Mouse (Mus musculus): ENCODE measurements around the gene Cybrd1. TPM values are rescaled to one million over a fixed set of nuclear protein-coding genes. Genes with fewer than 3 reads are reported as not detected.
A peak's percentile ranks its signal among the peaks of the same experiment; 100 is the strongest.

Cybrd1 gene
- polyA plus RNA-seq (2014; fragmentation: Nextera tagmentation; extraction: Ambion mirVana), result 0.22 and 0.26 TPM in 2 replicates

DNA sequence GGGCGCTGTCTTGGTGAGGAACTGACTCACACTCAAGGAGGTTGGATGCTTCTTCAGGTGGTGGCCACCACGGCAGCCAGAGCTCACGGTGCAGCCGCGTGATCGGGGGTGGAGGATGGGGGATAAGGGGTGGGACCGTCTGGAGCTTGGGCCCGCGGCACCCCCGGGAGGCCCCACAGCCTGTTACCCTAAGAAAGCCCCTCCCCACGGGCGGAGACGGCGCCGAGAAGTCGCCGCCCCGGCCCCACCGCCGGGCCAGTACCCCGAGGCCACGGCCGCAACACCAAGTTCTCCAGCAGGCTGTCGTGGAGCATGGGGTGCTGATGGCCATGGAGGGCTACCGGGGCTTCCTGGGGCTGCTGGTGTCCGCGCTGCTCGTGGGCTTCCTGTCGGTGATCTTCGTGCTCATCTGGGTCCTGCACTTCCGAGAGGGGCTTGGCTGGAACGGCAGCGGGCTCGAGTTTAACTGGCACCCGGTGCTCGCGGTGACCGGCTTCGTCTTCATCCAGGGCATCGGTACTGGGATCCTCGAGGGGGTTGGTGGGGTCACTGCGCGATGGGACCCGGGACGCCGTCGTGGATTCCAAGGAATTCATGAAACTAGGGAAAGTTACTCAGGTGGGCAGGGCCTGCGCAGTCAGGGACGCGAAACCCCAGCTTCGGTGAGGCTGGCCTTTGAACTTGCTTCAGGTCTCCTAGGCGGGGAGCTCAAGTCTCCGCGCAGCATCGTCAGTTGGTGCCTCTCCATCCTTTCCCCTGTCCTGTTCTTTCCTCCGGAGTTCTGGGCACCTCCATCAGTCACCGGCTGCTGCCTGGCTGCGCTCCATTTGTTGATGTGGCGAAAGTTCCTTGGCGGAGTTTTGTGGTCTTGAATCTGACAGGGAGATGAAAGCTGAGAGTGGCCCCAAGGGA is at the start of gene Cybrd1:
Cybrd1 (plus strand) TSS at position 127 of the 912 bp plus-strand sequence.
- Histone ChIP-seq H3K4me3 (ENCODE audit: low read depth, low read length) (peak within 1 kb of the TSS; percentile 40), H3K36me3 (ENCODE audit: control insufficient read depth, insufficient read depth, low read length) (no peaks in the 10 kb centered on the region), H3K4me1 (ENCODE audit: control insufficient read depth, insufficient read depth, low read length) (peaks cover 6% of the 10 kb centered on the region; the same call in 1 of the 2 replicates), H3K27ac (ENCODE audit: low read depth, low read length) (no peak within 1 kb of the TSS), H3K9me3 (ENCODE audit: control insufficient read depth, low read length) (no peaks in the 10 kb centered on the region), H3K9ac (ENCODE audit: low read length) (peak within 1 kb of the TSS; percentile 50), H3K4me2 (peak within 1 kb of the TSS; percentile 67), H3K27me3 (ENCODE audit: control insufficient read depth, insufficient read depth, low read length) (peaks cover 10% of the 10 kb centered on the region; the same call in 1 of the 2 replicates)
- ATAC-seq (ENCODE audit: low FRiP score) (0 out of 2 replicates have a peak, but pooled peaks have one; percentile 16), DNase-seq (ENCODE audit: low spot score, missing footprints) (peak; percentile 92)
- WGBS, result 3% methylated on average over 60 of the region's 60 CpGs

DNA sequence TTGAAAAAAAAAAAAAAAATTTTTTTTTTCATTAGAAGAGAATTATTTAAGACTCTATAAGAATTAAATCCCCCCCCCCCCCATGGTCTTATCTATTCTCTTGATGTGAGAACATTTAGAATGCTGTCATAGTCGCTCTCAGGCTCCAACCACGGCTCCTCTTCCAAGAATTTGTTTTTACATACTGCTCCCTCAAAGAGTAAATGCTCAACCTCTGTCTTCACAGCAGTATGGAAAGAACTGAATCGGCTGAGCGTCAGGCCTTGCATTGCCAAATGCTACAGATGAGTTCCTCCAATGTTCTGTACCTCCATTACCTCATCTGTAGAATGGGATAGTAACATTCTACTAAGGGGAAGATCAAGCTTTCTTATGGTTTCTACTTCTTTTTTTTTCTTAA is 46.1 kb upstream of the Cybrd1 start:
- WGBS, result 95% methylated on average over 4 of the region's 4 CpGs
- Histone ChIP-seq H3K4me3 (ENCODE audit: low read depth, low read length) (no peak overlapping the region), H3K27ac (ENCODE audit: low read depth, low read length) (no peak overlapping the region), H3K27me3 (ENCODE audit: control insufficient read depth, insufficient read depth, low read length) (no peaks in the 10 kb centered on the region), H3K9me3 (ENCODE audit: control insufficient read depth, low read length) (no peaks in the 10 kb centered on the region), H3K9ac (ENCODE audit: low read length) (no peak overlapping the region), H3K36me3 (ENCODE audit: control insufficient read depth, insufficient read depth, low read length) (no peaks in the 10 kb centered on the region), H3K4me2 (no peak overlapping the region), H3K4me1 (ENCODE audit: control insufficient read depth, insufficient read depth, low read length) (no peaks in the 10 kb centered on the region)
- ATAC-seq (ENCODE audit: low FRiP score), result no peak
- DNase-seq (ENCODE audit: low spot score, missing footprints), result peak; percentile 76

DNA sequence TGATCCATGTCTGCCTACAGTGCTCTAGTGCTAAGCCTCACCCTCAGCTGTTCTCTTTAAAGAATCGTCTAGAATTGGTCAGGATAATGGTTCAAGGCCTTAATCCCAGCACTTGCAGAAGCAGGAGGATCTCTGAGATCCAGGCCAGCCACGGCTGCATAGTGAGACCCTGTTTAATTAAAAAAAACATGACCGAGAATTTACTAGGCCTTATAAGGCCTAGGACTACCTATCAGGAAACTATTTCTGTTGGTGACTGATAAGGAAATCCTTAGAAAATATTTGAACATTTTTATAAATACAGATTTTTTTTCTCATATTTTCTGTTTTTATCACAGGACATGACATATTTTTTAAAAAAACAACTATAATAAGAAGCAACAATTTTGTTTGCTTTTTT is 44.4 kb upstream of the Cybrd1 start:
- Histone ChIP-seq H3K4me3 (ENCODE audit: low read depth, low read length) (no peak overlapping the region), H3K4me2 (no peak overlapping the region), H3K4me1 (ENCODE audit: control insufficient read depth, insufficient read depth, low read length) (no peaks in the 10 kb centered on the region), H3K27ac (ENCODE audit: low read depth, low read length) (no peak overlapping the region), H3K36me3 (ENCODE audit: control insufficient read depth, insufficient read depth, low read length) (no peaks in the 10 kb centered on the region), H3K9ac (ENCODE audit: low read length) (no peak overlapping the region), H3K27me3 (ENCODE audit: control insufficient read depth, insufficient read depth, low read length) (no peaks in the 10 kb centered on the region), H3K9me3 (ENCODE audit: control insufficient read depth, low read length) (no peaks in the 10 kb centered on the region)
- WGBS, result 77% methylated on average over 3 of the region's 3 CpGs
- DNase-seq (ENCODE audit: low spot score, missing footprints) (no peak), ATAC-seq (ENCODE audit: low FRiP score) (no peak)

DNA sequence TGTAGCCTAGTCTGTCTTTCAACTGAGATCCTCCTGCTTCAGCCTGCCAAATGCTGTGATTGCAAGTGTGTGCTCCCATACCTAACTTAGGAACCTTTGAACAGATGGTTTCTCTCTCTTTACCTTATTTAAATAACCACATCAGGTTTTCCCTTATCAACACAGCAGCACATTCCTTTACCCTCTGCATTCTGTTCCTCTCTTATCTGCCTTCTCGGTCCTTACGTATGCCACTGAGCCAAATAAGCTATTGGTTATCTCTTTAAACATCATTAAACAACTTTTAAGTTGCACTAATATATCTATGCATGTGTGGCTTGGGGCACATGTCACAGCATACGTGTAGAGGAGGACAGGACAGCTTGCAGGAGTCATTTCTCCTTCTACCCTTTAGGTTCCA is 43.9 kb upstream of the Cybrd1 start:
- no peaks in the 10 kb centered on the region for H3K36me3 ChIP-seq (ENCODE audit: control insufficient read depth, insufficient read depth, low read length)
- H3K4me2 ChIP-seq, result no peak overlapping the region
- H3K27me3 ChIP-seq (ENCODE audit: control insufficient read depth, insufficient read depth, low read length), result no peaks in the 10 kb centered on the region
- H3K9ac ChIP-seq (ENCODE audit: low read length), result no peak overlapping the region
- no peak overlapping the region for H3K27ac ChIP-seq (ENCODE audit: low read depth, low read length)
- 92% methylated on average over 3 of the region's 3 CpGs for WGBS
- no peaks in the 10 kb centered on the region for H3K4me1 ChIP-seq (ENCODE audit: control insufficient read depth, insufficient read depth, low read length)
- no peak for ATAC-seq (ENCODE audit: low FRiP score)
- peak; percentile 14 for DNase-seq (ENCODE audit: low spot score, missing footprints)
- no peak overlapping the region for H3K4me3 ChIP-seq (ENCODE audit: low read depth, low read length)
- H3K9me3 ChIP-seq (ENCODE audit: control insufficient read depth, low read length), result no peaks in the 10 kb centered on the region

DNA sequence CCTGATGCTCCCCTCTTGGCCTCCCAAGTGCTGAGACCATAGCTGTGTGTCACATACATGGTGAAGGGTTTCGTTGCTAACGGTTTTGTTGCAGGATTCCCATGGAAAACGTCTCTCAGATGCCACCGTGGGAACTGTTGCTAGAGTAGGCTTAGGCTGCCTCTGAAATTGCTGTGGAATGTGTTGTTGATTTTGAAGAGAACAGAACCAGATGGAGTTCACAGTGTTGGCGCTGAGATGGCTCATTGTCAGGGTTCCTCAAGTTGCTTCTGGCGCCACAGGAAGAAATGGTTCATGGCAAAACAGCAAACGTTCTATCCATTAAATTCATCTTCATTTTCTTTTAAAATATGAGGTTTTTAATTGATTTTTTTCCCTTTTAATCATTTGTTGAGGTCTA is 35.3 kb upstream of the Cybrd1 start:
- no peaks in the 10 kb centered on the region for H3K27me3 ChIP-seq (ENCODE audit: control insufficient read depth, insufficient read depth, low read length)
- H3K4me2 ChIP-seq, result no peak overlapping the region
- WGBS, result 85% methylated on average over 7 of the region's 7 CpGs
- DNase-seq (ENCODE audit: low spot score, missing footprints) (peak; percentile 80), ATAC-seq (ENCODE audit: low FRiP score) (no peak)
- H3K36me3 ChIP-seq (ENCODE audit: control insufficient read depth, insufficient read depth, low read length), result peaks cover 6% of the 10 kb centered on the region; the same call in 1 of the 2 replicates
- no peaks in the 10 kb centered on the region for H3K4me1 ChIP-seq (ENCODE audit: control insufficient read depth, insufficient read depth, low read length)
- H3K9me3 ChIP-seq (ENCODE audit: control insufficient read depth, low read length), result no peaks in the 10 kb centered on the region
- H3K27ac ChIP-seq (ENCODE audit: low read depth, low read length), result no peak overlapping the region
- H3K9ac ChIP-seq (ENCODE audit: low read length), result no peak overlapping the region
- no peak overlapping the region for H3K4me3 ChIP-seq (ENCODE audit: low read depth, low read length)

DNA sequence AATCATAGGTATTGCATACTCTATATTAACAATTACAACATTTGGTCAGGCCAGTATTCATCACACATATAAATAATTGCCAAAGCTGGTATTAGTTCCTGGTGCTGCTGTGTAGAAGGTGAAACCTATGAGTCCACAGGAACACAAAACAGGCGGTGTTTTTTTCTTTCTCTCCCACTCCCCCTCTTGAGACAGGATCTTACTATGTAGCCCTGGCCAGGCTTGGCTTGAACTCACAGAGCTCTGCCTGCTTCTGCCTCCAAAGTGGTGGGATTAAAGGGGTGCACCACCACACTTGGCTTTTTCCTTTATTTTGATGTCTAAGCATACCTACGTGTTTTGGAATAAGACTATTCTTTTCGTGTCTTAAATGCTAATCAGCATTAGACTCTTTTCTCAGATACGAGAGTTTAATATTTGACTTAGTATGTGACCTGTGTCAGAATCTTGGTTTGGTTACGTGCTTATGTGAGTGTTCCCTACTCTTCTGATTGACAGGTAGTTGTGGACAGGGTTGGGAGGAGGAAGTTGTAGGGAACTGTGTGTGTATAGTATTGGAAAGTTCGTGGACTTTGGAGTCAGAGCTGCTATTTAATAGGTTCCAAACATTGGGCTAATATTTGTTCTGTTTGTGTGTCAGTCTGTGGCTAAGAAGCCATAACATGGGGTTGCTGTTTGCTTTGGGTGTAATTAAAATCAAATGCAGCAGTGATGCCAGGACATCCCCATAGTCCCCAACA is 34.1 kb upstream of the Cybrd1 start:
- peaks cover 9% of the 10 kb centered on the region; the same call in 1 of the 2 replicates for H3K36me3 ChIP-seq (ENCODE audit: control insufficient read depth, insufficient read depth, low read length)
- ATAC-seq (ENCODE audit: low FRiP score) (no peak), DNase-seq (ENCODE audit: low spot score, missing footprints) (peak; percentile 67)
- H3K27me3 ChIP-seq (ENCODE audit: control insufficient read depth, insufficient read depth, low read length), result no peaks in the 10 kb centered on the region
- WGBS, result 90% methylated on average over 6 of the region's 6 CpGs
- H3K27ac ChIP-seq (ENCODE audit: low read depth, low read length), result no peak overlapping the region
- no peak overlapping the region for H3K4me3 ChIP-seq (ENCODE audit: low read depth, low read length)
- no peaks in the 10 kb centered on the region for H3K9me3 ChIP-seq (ENCODE audit: control insufficient read depth, low read length)
- no peaks in the 10 kb centered on the region for H3K4me1 ChIP-seq (ENCODE audit: control insufficient read depth, insufficient read depth, low read length)
- H3K9ac ChIP-seq (ENCODE audit: low read length), result no peak overlapping the region
- H3K4me2 ChIP-seq, result no peak overlapping the region

DNA sequence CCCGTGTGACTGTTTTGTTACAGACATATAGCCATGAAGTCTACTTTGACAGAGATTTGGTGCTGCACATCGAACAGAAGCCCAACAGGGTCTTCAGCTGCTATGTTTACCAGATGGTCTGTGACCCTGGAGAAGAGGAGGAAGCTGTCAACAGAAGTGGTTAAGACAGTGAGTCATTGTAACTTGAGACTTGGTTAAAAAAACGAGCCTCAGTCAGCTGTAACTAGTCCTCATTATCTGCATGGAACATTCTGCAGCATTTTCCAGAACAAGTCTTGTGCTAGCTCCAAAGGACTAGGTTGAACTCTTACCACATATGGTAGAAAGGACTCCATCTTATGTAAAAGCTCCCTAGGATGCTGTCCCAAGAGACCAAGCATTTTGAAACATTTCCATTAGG is 28.0 kb upstream of the Cybrd1 start:
- Histone ChIP-seq H3K4me3 (ENCODE audit: low read depth, low read length) (no peak overlapping the region), H3K27ac (ENCODE audit: low read depth, low read length) (no peak overlapping the region), H3K9ac (ENCODE audit: low read length) (no peak overlapping the region), H3K4me1 (ENCODE audit: control insufficient read depth, insufficient read depth, low read length) (no peaks in the 10 kb centered on the region), H3K4me2 (no peak overlapping the region), H3K27me3 (ENCODE audit: control insufficient read depth, insufficient read depth, low read length) (no peaks in the 10 kb centered on the region), H3K9me3 (ENCODE audit: control insufficient read depth, low read length) (no peaks in the 10 kb centered on the region), H3K36me3 (ENCODE audit: control insufficient read depth, insufficient read depth, low read length) (peaks cover 3% of the 10 kb centered on the region; the same call in 1 of the 2 replicates)
- ATAC-seq (ENCODE audit: low FRiP score) (no peak), DNase-seq (ENCODE audit: low spot score, missing footprints) (peak; percentile 64)
- WGBS, result 81% methylated on average over 3 of the region's 3 CpGs

DNA sequence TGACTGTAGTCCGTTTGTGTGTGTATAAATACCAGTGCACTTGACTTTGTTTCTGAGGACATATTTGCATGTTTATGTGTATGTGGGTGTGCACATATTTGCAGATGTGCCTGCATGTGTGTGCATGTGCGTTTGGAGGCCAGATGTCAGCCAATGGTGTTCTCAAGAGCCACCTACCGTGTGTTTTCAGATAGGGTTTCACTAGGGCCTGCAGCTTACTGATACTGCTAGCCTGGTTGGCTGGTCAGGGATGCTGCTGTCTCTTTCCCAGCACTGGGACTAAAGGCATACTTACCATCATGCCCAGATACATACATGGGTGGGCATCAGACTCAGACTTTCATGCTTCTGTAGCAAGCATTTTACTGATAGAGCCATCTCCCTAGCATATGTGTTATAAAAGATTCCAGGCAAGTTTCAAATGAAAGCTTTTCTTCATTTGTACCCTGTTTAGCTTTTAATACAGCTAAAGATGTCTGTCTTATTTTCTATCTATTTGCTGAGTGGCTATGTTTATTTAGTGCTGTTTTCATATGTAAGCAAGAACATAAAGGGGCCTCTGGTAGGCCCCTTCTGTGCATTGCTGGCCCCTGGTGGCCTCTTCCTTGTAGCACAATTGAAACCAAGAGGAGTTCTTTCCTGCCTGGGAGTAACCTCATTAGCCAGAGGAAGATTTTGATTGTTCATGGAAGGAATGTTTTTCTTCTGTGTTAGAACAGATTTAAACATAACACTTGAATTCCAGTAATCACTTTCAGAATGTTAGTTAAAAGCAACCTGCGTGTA is 26.9 kb upstream of the Cybrd1 start:
- H3K4me2 ChIP-seq, result no peak overlapping the region
- no peak overlapping the region for H3K4me3 ChIP-seq (ENCODE audit: low read depth, low read length)
- no peaks in the 10 kb centered on the region for H3K4me1 ChIP-seq (ENCODE audit: control insufficient read depth, insufficient read depth, low read length)
- no peak overlapping the region for H3K27ac ChIP-seq (ENCODE audit: low read depth, low read length)
- H3K9ac ChIP-seq (ENCODE audit: low read length), result no peak overlapping the region
- DNase-seq (ENCODE audit: low spot score, missing footprints) (peak; percentile 83), ATAC-seq (ENCODE audit: low FRiP score) (no peak)
- no peaks in the 10 kb centered on the region for H3K27me3 ChIP-seq (ENCODE audit: control insufficient read depth, insufficient read depth, low read length)
- WGBS, result 85% methylated on average over 4 of the region's 4 CpGs
- no peaks in the 10 kb centered on the region for H3K9me3 ChIP-seq (ENCODE audit: control insufficient read depth, low read length)
- peaks cover 3% of the 10 kb centered on the region; the same call in 1 of the 2 replicates for H3K36me3 ChIP-seq (ENCODE audit: control insufficient read depth, insufficient read depth, low read length)

All from midbrain, embryonic 11.5 days (tissue).